ENCODE assay signal across 8 mouse cellular contexts in the genomic region with DNA sequence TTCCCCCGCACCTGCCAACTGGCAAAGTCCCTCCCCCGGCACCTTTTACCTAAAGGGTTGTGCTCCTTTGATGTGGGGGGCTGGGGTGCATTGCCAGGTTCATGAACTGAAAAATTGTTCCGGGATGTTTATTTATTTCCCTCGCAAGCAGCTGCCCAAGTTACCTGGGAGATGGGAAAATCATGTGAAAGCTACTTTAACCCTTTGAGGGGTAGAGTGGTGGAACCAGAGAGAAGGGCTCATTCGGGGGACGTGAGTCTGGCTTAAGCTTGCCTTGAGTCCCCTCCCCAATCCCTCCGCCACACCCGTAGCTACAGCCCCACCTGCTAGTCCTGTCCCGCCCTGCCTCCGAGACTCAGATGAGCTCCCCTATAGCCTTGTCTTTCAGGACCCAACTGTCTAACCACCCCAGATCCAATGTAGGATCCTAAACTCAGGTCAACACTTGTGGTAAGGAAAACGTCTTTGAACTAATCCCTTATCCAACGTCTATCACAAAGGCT. TPM values are rescaled to one million over a fixed set of nuclear protein-coding genes. Genes with fewer than 3 reads are reported as not detected.
DNase-seq lines count a peak whose midpoint lies in the region; ATAC-seq and TF ChIP-seq lines count a peak whose summit lies in the region.

No protein-coding gene starts in this region.

- H3K4me3 ChIP-seq in lung, embryonic 16.5 days (ENCODE audit: low read length), result peak overlapping the region; percentile 90
- peak overlapping the region; percentile 80 for H3K4me3 ChIP-seq in forebrain, embryonic 13.5 days
- peak overlapping the region; percentile 80 for H3K4me3 ChIP-seq in liver, embryonic 12.5 days
- H3K4me3 ChIP-seq in stomach, postnatal 0 days (ENCODE audit: low read depth, low read length), result peak overlapping the region; percentile 91

- no peaks in the 10 kb centered on the region for H3K27me3 ChIP-seq in lung, embryonic 16.5 days (ENCODE audit: control insufficient read depth, insufficient read depth, low read depth, low read length)
- H3K27me3 ChIP-seq in forebrain, embryonic 13.5 days, result no peaks in the 10 kb centered on the region
- peaks cover 12% of the 10 kb centered on the region for H3K27me3 ChIP-seq in liver, embryonic 12.5 days (replicated peaks)
- no peaks in the 10 kb centered on the region for H3K27me3 ChIP-seq in stomach, postnatal 0 days (ENCODE audit: control insufficient read depth, insufficient read depth, low read length)

- H3K36me3 ChIP-seq in lung, embryonic 16.5 days (ENCODE audit: control insufficient read depth, insufficient read depth, low read length), result 0 out of 2 replicates have a peak, but pooled peaks cover 4% of the 10 kb centered on the region
- H3K36me3 ChIP-seq in forebrain, embryonic 13.5 days (ENCODE audit: poor library complexity, severe bottlenecking), result no peaks in the 10 kb centered on the region
- H3K36me3 ChIP-seq in liver, embryonic 12.5 days, result peaks cover under 1% of the 10 kb centered on the region; the same call in 1 of the 2 replicates
- no peaks in the 10 kb centered on the region for H3K36me3 ChIP-seq in stomach, postnatal 0 days (ENCODE audit: control insufficient read depth, insufficient read depth, low read length)

- TF ChIP-seq EP300 in stomach, postnatal 0 days (optimal IDR thresholded peaks at IDR 0.05), result no peak

- H3K4me1 ChIP-seq in lung, embryonic 16.5 days (replicated peaks; ENCODE audit: control insufficient read depth, insufficient read depth, low read length), result peaks cover 25% of the 10 kb centered on the region
- peaks cover 37% of the 10 kb centered on the region for H3K4me1 ChIP-seq in forebrain, embryonic 13.5 days
- peaks cover 50% of the 10 kb centered on the region for H3K4me1 ChIP-seq in liver, embryonic 12.5 days
- no peaks in the 10 kb centered on the region for H3K4me1 ChIP-seq in stomach, postnatal 0 days (replicated peaks; ENCODE audit: control insufficient read depth, insufficient read depth)

- TF ChIP-seq CTCF in stomach, postnatal 0 days (IDR thresholded peaks at IDR 0.05; ENCODE audit: low read depth), result no peak

- H3K9me3 ChIP-seq in lung, embryonic 16.5 days (ENCODE audit: control insufficient read depth, low read length), result no peaks in the 10 kb centered on the region
- no peaks in the 10 kb centered on the region for H3K9me3 ChIP-seq in forebrain, embryonic 13.5 days (replicated peaks)
- no peaks in the 10 kb centered on the region for H3K9me3 ChIP-seq in liver, embryonic 12.5 days (replicated peaks)
- no peaks in the 10 kb centered on the region for H3K9me3 ChIP-seq in stomach, postnatal 0 days (ENCODE audit: control insufficient read depth, low read length)

- peak overlapping the region; percentile 86 for H3K4me2 ChIP-seq in lung, embryonic 16.5 days (ENCODE audit: low read depth, low read length)
- H3K4me2 ChIP-seq in forebrain, embryonic 13.5 days, result peak overlapping the region; percentile 92
- H3K4me2 ChIP-seq in liver, embryonic 12.5 days, result peak overlapping the region; percentile 99
- peak overlapping the region; percentile 92 for H3K4me2 ChIP-seq in stomach, postnatal 0 days (replicated peaks; ENCODE audit: low read depth)

- peak overlapping the region; percentile 97 for H3K27ac ChIP-seq in lung, embryonic 16.5 days (ENCODE audit: low read length)
- peak overlapping the region; percentile 78 for H3K27ac ChIP-seq in forebrain, embryonic 13.5 days
- H3K27ac ChIP-seq in liver, embryonic 12.5 days, result peak overlapping the region; percentile 99
- peak overlapping the region; percentile 97 for H3K27ac ChIP-seq in stomach, postnatal 0 days (replicated peaks)

- no peak for ATAC-seq in lung, embryonic 16.5 days (ENCODE audit: low read depth)
- no peak for ATAC-seq in forebrain, embryonic 13.5 days
- no peak for ATAC-seq in liver, embryonic 12.5 days
- no peak for ATAC-seq in stomach, postnatal 0 days (ENCODE audit: low FRiP score, low TSS enrichment)
- no peak for ATAC-seq in erythroid progenitor cell, adult 5-6 weeks (replicated peaks; ENCODE audit: low FRiP score, poor library complexity, severe bottlenecking)

- 3% methylated on average over 12 of the region's 12 CpGs for WGBS in lung, embryonic 16.5 days
- WGBS in forebrain, embryonic 13.5 days, result 2% methylated on average over 12 of the region's 12 CpGs
- WGBS in liver, embryonic 12.5 days (ENCODE audit: insufficient replicate concordance), result 9% methylated on average over 12 of the region's 12 CpGs
- WGBS in stomach, postnatal 0 days, result 4% methylated on average over 12 of the region's 12 CpGs

- H3K9ac ChIP-seq in lung, embryonic 16.5 days (ENCODE audit: low read length), result peak overlapping the region; percentile 92
- peak overlapping the region; percentile 88 for H3K9ac ChIP-seq in forebrain, embryonic 13.5 days
- peak overlapping the region; percentile 93 for H3K9ac ChIP-seq in liver, embryonic 12.5 days
- peak overlapping the region; percentile 92 for H3K9ac ChIP-seq in stomach, postnatal 0 days (ENCODE audit: low read length)

- no peak for DNase-seq in lung, adult 18-20 months
- no peak for DNase-seq in stomach, postnatal 0 days (ENCODE audit: low spot score)
- no peak for DNase-seq in layer of hippocampus, postnatal 14 days (ENCODE audit: low spot score in 2 of 2)
- no peak for DNase-seq in cerebellum, postnatal 4 days (ENCODE audit: low spot score in 2 of 2)

RNA-seq across cellular contexts. Expression of a gene that starts 0.3 kb away (rescaled TPM):
- 21.5 and 21.7 TPM in 2 replicates for polyA plus RNA-seq in lung, embryonic 16.5 days (2015; fragmentation: Nextera tagmentation; extraction: Ambion mirVana)
- polyA plus RNA-seq in forebrain, embryonic 13.5 days (2015; fragmentation: Nextera tagmentation; extraction: Ambion mirVana), result 8.9 and 10.3 TPM in 2 replicates
- 9.7 and 10.2 TPM in 2 replicates for polyA plus RNA-seq in liver, embryonic 12.5 days (2016; fragmentation: Nextera tagmentation; extraction: Ambion mirVana)
- polyA plus RNA-seq in stomach, postnatal 0 days (2015; fragmentation: Nextera tagmentation; extraction: Ambion mirVana), result 9.0 and 9.5 TPM in 2 replicates
- total RNA-seq in erythroid progenitor cell, adult 5-6 weeks (2015; ENCODE audit: low replicate concordance), result 62.3 and 81.3 TPM in 2 replicates
- total RNA-seq in erythroid progenitor cell, adult 5-6 weeks (2017; ENCODE audit: low replicate concordance), result 133 and 140 TPM in 2 replicates
- total RNA-seq in layer of hippocampus, postnatal 14 days (2021), result 10 to 100 TPM; 45.1 to 45.3 TPM

RNA-seq across cellular contexts. Expression of a gene that starts 20.5 kb away (rescaled TPM):
- 21.9 and 22.7 TPM in 2 replicates for polyA plus RNA-seq in lung, embryonic 16.5 days (2015; fragmentation: Nextera tagmentation; extraction: Ambion mirVana)
- polyA plus RNA-seq in forebrain, embryonic 13.5 days (2015; fragmentation: Nextera tagmentation; extraction: Ambion mirVana), result 82.1 and 94.8 TPM in 2 replicates
- polyA plus RNA-seq in liver, embryonic 12.5 days (2016; fragmentation: Nextera tagmentation; extraction: Ambion mirVana), result 3.8 and 4.9 TPM in 2 replicates
- polyA plus RNA-seq in stomach, postnatal 0 days (2015; fragmentation: Nextera tagmentation; extraction: Ambion mirVana), result 15.1 and 17.6 TPM in 2 replicates
- total RNA-seq in erythroid progenitor cell, adult 5-6 weeks (2015; ENCODE audit: low replicate concordance), result not detected in 2 replicates
- 0.77 TPM in 1 of 2 replicates, not detected in the other for total RNA-seq in erythroid progenitor cell, adult 5-6 weeks (2017; ENCODE audit: low replicate concordance)
- total RNA-seq in layer of hippocampus, postnatal 14 days (2021), result 100 to 1,000 TPM; 159 to 168 TPM

RNA-seq across cellular contexts. Expression of a gene that starts 39.4 kb away (rescaled TPM):
- polyA plus RNA-seq in lung, embryonic 16.5 days (2015; fragmentation: Nextera tagmentation; extraction: Ambion mirVana), result not detected in 2 replicates
- not detected in 2 replicates for polyA plus RNA-seq in forebrain, embryonic 13.5 days (2015; fragmentation: Nextera tagmentation; extraction: Ambion mirVana)
- polyA plus RNA-seq in liver, embryonic 12.5 days (2016; fragmentation: Nextera tagmentation; extraction: Ambion mirVana), result not detected in 2 replicates
- 0.19 and 0.36 TPM in 2 replicates for polyA plus RNA-seq in stomach, postnatal 0 days (2015; fragmentation: Nextera tagmentation; extraction: Ambion mirVana)
- total RNA-seq in erythroid progenitor cell, adult 5-6 weeks (2015; ENCODE audit: low replicate concordance), result not detected in 2 replicates
- total RNA-seq in erythroid progenitor cell, adult 5-6 weeks (2017; ENCODE audit: low replicate concordance), result not detected in 2 replicates
- total RNA-seq in layer of hippocampus, postnatal 14 days (2021), result not detected

RNA-seq across cellular contexts. Expression of a gene that starts 39.5 kb away (rescaled TPM):
- polyA plus RNA-seq in lung, embryonic 16.5 days (2015; fragmentation: Nextera tagmentation; extraction: Ambion mirVana), result 51.6 and 64.2 TPM in 2 replicates
- 63.6 and 68.1 TPM in 2 replicates for polyA plus RNA-seq in forebrain, embryonic 13.5 days (2015; fragmentation: Nextera tagmentation; extraction: Ambion mirVana)
- polyA plus RNA-seq in liver, embryonic 12.5 days (2016; fragmentation: Nextera tagmentation; extraction: Ambion mirVana), result 34.4 and 35.5 TPM in 2 replicates
- 20.8 and 23.9 TPM in 2 replicates for polyA plus RNA-seq in stomach, postnatal 0 days (2015; fragmentation: Nextera tagmentation; extraction: Ambion mirVana)
- total RNA-seq in erythroid progenitor cell, adult 5-6 weeks (2015; ENCODE audit: low replicate concordance), result 80.0 and 121 TPM in 2 replicates
- 72.0 and 75.4 TPM in 2 replicates for total RNA-seq in erythroid progenitor cell, adult 5-6 weeks (2017; ENCODE audit: low replicate concordance)
- total RNA-seq in layer of hippocampus, postnatal 14 days (2021), result 10 to 100 TPM; 43.9 to 44.7 TPM

RNA-seq across cellular contexts. Expression of a gene that starts 52.5 kb away (rescaled TPM):
- 21.6 and 24.0 TPM in 2 replicates for polyA plus RNA-seq in lung, embryonic 16.5 days (2015; fragmentation: Nextera tagmentation; extraction: Ambion mirVana)
- 32.5 and 33.3 TPM in 2 replicates for polyA plus RNA-seq in forebrain, embryonic 13.5 days (2015; fragmentation: Nextera tagmentation; extraction: Ambion mirVana)
- 15.9 and 16.2 TPM in 2 replicates for polyA plus RNA-seq in liver, embryonic 12.5 days (2016; fragmentation: Nextera tagmentation; extraction: Ambion mirVana)
- polyA plus RNA-seq in stomach, postnatal 0 days (2015; fragmentation: Nextera tagmentation; extraction: Ambion mirVana), result 8.2 and 10.3 TPM in 2 replicates
- 24.5 and 26.0 TPM in 2 replicates for total RNA-seq in erythroid progenitor cell, adult 5-6 weeks (2015; ENCODE audit: low replicate concordance)
- total RNA-seq in erythroid progenitor cell, adult 5-6 weeks (2017; ENCODE audit: low replicate concordance), result 49.9 and 91.9 TPM in 2 replicates
- total RNA-seq in layer of hippocampus, postnatal 14 days (2021), result 10 to 100 TPM; 60.3 to 70.2 TPM
